Mouse (Mus musculus) kidney, adult 2 months (tissue): Measurements from ENCODE around the gene Rnase10. TPM values are rescaled to one million over a fixed set of nuclear protein-coding genes. Genes with fewer than 3 reads are reported as not detected.
"Not testable (repeated sequence)": the region's sequence is repeated elsewhere in the genome, so short reads cannot be mapped to it uniquely, and the experiment has no call there.

ENCODE experiments used
- DNase-seq: peaks from one replicate; pipeline ENCODE4 v3.0.0; 2021
- H3K27ac ChIP-seq: fragments of 200-500 bp; 2 replicates; pipeline ENCODE4 v1.5.1; 2012; ENCODE audit warnings: low read depth, low read length, control low read depth, inconsistent platforms; ENCODE audit not compliant: insufficient read depth
- H3K27me3 ChIP-seq: fragments of 200-500 bp; replicated peaks from 2 replicates; pipeline ENCODE4 v1.6.1; 2012; ENCODE audit warnings: mild to moderate bottlenecking, moderate library complexity, low read length, inconsistent platforms; ENCODE audit not compliant: control insufficient read depth, insufficient read depth
- H3K36me3 ChIP-seq: fragments of 200-500 bp; 2 replicates; pipeline ENCODE4 v1.6.1; 2012; ENCODE audit warnings: mild to moderate bottlenecking, moderate library complexity, low read length, inconsistent platforms; ENCODE audit not compliant: control insufficient read depth, insufficient read depth
- H3K4me1 ChIP-seq: fragments of 200-500 bp; 2 replicates; pipeline ENCODE4 v1.6.1; 2011; ENCODE audit warnings: low read length; ENCODE audit not compliant: control insufficient read depth, insufficient read depth
- H3K4me3 ChIP-seq: fragments of 200-500 bp; 2 replicates; pipeline ENCODE4 v1.5.1; 2011; ENCODE audit warnings: mild to moderate bottlenecking, low read depth, low read length, control low read depth; ENCODE audit not compliant: insufficient read depth
- CTCF ChIP-seq: fragments of 200-500 bp; conservative IDR thresholded peaks from 2 replicates; pipeline ENCODE4 v1.5.1; 2011; ENCODE audit warnings: low read depth, mild to moderate bottlenecking, control low read depth, low read length, moderate library complexity, mixed read lengths; ENCODE audit not compliant: insufficient read depth, insufficient read length
- POLR2A ChIP-seq: fragments of 200-500 bp; IDR thresholded peaks from one replicate; pipeline ENCODE4 v1.6.1; 2011; ENCODE audit warnings: low read depth, low read length, control low read depth
- WGBS: fragments of 180-500 bp; shearing (Covaris S2); methylation state at CpG from one replicate; pipeline ENCODE4 v1.1.7; 2018; 5-methylcytosine and 5-hydroxymethylcytosine counted together
- polyA plus RNA-seq: library from polyadenylated mRNA; depleted of rRNA; stranded (reverse); fragments of >200 nt; gene quantifications from 2 replicates; pipeline ENCODE4 v1.2.3, GENCODE M21; 2012

Gene Rnase10
- polyA plus RNA-seq, 1 experiment = not detected

GRCm38 (mm10) chr14:50973700-50974099, 33.9 kb upstream of the Rnase10 start:
- peaks cover 8% of the 10 kb centered on the region for H3K4me1 ChIP-seq
- no peak overlapping the region for H3K4me3 ChIP-seq
- H3K27ac ChIP-seq = 0 out of 2 replicates have a peak overlapping the region, but pooled peaks have one; percentile 32
- peak; percentile 37 for DNase-seq
- TF ChIP-seq POLR2A = no peak
- TF ChIP-seq CTCF = no peak
- no peaks in the 10 kb centered on the region for H3K36me3 ChIP-seq
- WGBS = 48% methylated on average over 4 of the region's 4 CpGs
- H3K27me3 ChIP-seq = no peaks in the 10 kb centered on the region

GRCm38 (mm10) chr14:50975001-50975400, 32.5 kb upstream of the Rnase10 start:
- peaks cover 8% of the 10 kb centered on the region for H3K4me1 ChIP-seq
- H3K36me3 ChIP-seq = no peaks in the 10 kb centered on the region
- WGBS = 90% methylated on average over 5 of the region's 5 CpGs
- H3K27me3 ChIP-seq = no peaks in the 10 kb centered on the region
- DNase-seq = no peak
- H3K4me3 ChIP-seq = no peak overlapping the region
- TF ChIP-seq POLR2A (no peak), CTCF (no peak)
- no peak overlapping the region for H3K27ac ChIP-seq

- no peaks in the 10 kb centered on the region for H3K36me3 ChIP-seq
- H3K27me3 ChIP-seq = no peaks in the 10 kb centered on the region
- no peak overlapping the region for H3K27ac ChIP-seq
- peaks cover 8% of the 10 kb centered on the region for H3K4me1 ChIP-seq
- TF ChIP-seq POLR2A (no peak), CTCF (0 out of 2 replicates have a peak, but pooled peaks have one; percentile 12)
- DNase-seq = peak; percentile 57
- WGBS = 28% methylated on average over 9 of the region's 9 CpGs
- H3K4me3 ChIP-seq = no peak overlapping the region
Measured at GRCm38 (mm10) chr14:50976674-50977073, 30.9 kb upstream of the Rnase10 start.

GRCm38 (mm10) chr14:50978451-50978850, 29.1 kb upstream of the Rnase10 start:
- DNase-seq, H3K36me3 ChIP-seq, H3K27me3 ChIP-seq, H3K4me1 ChIP-seq, H3K4me3 ChIP-seq, H3K27ac ChIP-seq: not testable (repeated sequence)
- 84% methylated on average over 6 of the region's 6 CpGs for WGBS

GRCm38 (mm10) chr14:50979631-50980030, 27.9 kb upstream of the Rnase10 start:
- Histone ChIP-seq H3K36me3 (no peaks in the 10 kb centered on the region), H3K27ac (peak overlapping the region; percentile 49; the same call in 1 of the 2 replicates), H3K27me3 (no peaks in the 10 kb centered on the region), H3K4me1 (peaks cover 8% of the 10 kb centered on the region), H3K4me3 (no peak overlapping the region)
- peak; percentile 57 for DNase-seq
- no peak for TF ChIP-seq CTCF
- no peak for TF ChIP-seq POLR2A

GRCm38 (mm10) chr14:50981207-50981606, 26.3 kb upstream of the Rnase10 start:
- no peak for DNase-seq
- no peaks in the 10 kb centered on the region for H3K36me3 ChIP-seq
- WGBS = 12% methylated on average over 2 of the region's 2 CpGs
- peaks cover 8% of the 10 kb centered on the region for H3K4me1 ChIP-seq
- H3K27me3 ChIP-seq = no peaks in the 10 kb centered on the region
- TF ChIP-seq CTCF (no peak), POLR2A (no peak)
- H3K27ac ChIP-seq = 0 out of 2 replicates have a peak overlapping the region, but pooled peaks have one; percentile 59
- H3K4me3 ChIP-seq = no peak overlapping the region

GRCm38 (mm10) chr14:50981837-50982236, 25.7 kb upstream of the Rnase10 start:
- Histone ChIP-seq H3K36me3 (no peaks in the 10 kb centered on the region), H3K4me1 (peaks cover 4% of the 10 kb centered on the region), H3K27me3 (no peaks in the 10 kb centered on the region), H3K4me3 (no peak overlapping the region), H3K27ac (no peak overlapping the region)
- 64% methylated on average over 5 of the region's 5 CpGs for WGBS
- TF ChIP-seq POLR2A (no peak), CTCF (no peak)
- DNase-seq = no peak

GRCm38 (mm10) chr14:50987668-50988067, 19.9 kb upstream of the Rnase10 start:
- no peak overlapping the region for H3K4me3 ChIP-seq
- H3K27me3 ChIP-seq = no peaks in the 10 kb centered on the region
- H3K4me1 ChIP-seq = peaks cover 13% of the 10 kb centered on the region
- H3K27ac ChIP-seq = peak overlapping the region; percentile 77; the same call in 1 of the 2 replicates
- 66% methylated on average over 2 of the region's 2 CpGs for WGBS
- no peak for TF ChIP-seq CTCF
- TF ChIP-seq POLR2A = no peak
- DNase-seq = peak; percentile 75
- no peaks in the 10 kb centered on the region for H3K36me3 ChIP-seq
